Mouse (Mus musculus) C2C12 (cell line): ENCODE measurements around the gene Actrt2.

Source experiments
- CTCF ChIP-seq: IDR thresholded peaks from one replicate; pipeline ENCODE4 v1.5.1; 2011; ENCODE audit not compliant: control insufficient read depth, insufficient read depth, insufficient read length
- MAX ChIP-seq: IDR thresholded peaks from one replicate; pipeline ENCODE4 v1.6.1; 2011; ENCODE audit warnings: mild to moderate bottlenecking, control low read depth
- MYOG ChIP-seq: IDR thresholded peaks from one replicate; pipeline ENCODE4 v1.6.1; 2011; ENCODE audit not compliant: control insufficient read depth, insufficient read length; ENCODE audit errors: extremely low read depth

DNA sequence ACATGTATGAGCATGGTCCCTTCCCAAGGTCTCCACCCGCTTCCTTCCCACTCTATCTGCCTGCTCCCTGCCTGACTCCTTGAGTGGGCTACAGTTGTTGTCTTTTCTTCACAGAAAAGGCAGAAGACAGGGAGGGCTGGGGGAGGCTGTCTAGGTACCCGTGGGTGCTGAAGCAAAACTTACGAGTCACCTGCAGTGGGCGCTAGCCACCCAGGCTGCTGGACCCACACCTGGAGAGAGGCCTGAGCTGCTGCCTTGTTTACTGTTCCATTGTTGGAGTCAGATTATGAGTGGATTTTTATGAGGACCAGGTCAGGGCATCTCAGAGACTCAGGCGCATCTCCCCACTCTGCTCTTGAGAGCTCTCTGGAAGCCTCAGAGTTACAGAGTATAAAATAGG, 28.9 kb upstream of the Actrt2 start:
- TF ChIP-seq CTCF (no peak), MAX (no peak), MYOG (no peak)
